Mouse (Mus musculus): ENCODE results near the gene Sdhaf1. TPM values are rescaled to one million over a fixed set of nuclear protein-coding genes. Genes with fewer than 3 reads are reported as not detected.
A peak's percentile ranks its signal among the peaks of the same experiment; 100 is the strongest.

The Sdhaf1 gene
- total and polyA plus RNA-seq, 2 experiments from 2014 or later, result 11.5 to 16.5 TPM

DNA sequence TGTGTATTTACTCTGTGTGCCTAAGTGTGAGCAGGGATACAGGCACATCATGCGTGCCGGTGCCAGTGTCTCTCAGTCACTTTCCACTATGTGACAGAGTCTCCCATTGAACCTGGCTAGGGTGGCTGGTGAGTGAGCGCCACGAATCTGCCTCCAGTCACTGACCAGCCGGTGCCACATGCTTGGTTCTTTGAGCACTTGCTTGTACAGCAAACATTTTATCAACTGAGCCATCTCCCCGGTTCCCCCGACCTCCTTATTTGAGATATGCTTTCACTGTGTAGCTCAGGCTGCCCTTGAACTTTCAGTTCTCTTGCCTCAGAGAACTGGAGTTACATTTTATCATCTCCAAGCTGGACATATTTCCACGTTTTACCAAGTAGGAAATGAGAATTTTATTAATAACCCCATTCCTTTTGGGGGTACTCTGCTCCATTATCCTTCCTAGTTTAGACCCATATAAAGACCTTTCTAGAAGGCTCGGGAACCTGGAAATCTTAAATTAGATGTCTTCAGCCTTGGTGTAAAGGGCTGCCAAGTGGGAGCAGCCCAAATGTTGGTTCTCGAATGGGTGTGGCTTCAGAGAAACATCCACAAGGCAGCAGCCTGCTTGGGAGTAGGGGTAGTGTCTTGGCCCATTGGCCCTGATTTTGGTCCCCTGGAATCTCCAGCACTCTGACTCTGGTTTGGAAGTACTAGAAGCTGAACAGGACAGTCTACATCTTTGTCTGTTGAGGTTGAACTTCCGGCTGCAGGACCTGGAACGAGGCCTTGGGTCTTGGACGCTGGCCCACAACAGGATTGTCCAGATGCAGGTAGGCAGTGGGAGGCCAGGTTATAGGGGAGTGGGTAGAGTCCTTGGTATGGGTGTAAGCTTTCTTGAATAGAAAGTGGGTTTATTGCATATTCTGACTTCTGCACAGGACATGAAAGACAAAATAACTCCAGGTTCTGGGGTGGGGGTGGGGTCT lies 7.9 kb downstream of the Sdhaf1 start:
- no peak overlapping the region for H3K4me3 ChIP-seq (ENCODE audit: low read depth, low read length)
- H3K9ac ChIP-seq (replicated peaks; ENCODE audit: low read length, poor library complexity, severe bottlenecking), result no peak overlapping the region
- no peak overlapping the region for H3K4me2 ChIP-seq (ENCODE audit: low read depth, low read length, poor library complexity, severe bottlenecking)
- H3K27ac ChIP-seq (ENCODE audit: low read depth, low read length), result no peak overlapping the region
- no peaks in the 10 kb centered on the region for H3K9me3 ChIP-seq (ENCODE audit: low read length)
- no peak for TF ChIP-seq CTCF (IDR thresholded peaks at IDR 0.05)
- ATAC-seq (ENCODE audit: low FRiP score) (no peak), DNase-seq (ENCODE audit: low spot score) (no peak)
- WGBS, result 81% methylated on average over 13 of the region's 13 CpGs
- no peaks in the 10 kb centered on the region for H3K27me3 ChIP-seq (ENCODE audit: insufficient read depth, low read length)
- 0 out of 2 replicates have a peak, but pooled peaks cover under 1% of the 10 kb centered on the region for H3K36me3 ChIP-seq (ENCODE audit: insufficient read depth, low read length)
- no peaks in the 10 kb centered on the region for H3K4me1 ChIP-seq (ENCODE audit: insufficient read depth, low read length)

DNA sequence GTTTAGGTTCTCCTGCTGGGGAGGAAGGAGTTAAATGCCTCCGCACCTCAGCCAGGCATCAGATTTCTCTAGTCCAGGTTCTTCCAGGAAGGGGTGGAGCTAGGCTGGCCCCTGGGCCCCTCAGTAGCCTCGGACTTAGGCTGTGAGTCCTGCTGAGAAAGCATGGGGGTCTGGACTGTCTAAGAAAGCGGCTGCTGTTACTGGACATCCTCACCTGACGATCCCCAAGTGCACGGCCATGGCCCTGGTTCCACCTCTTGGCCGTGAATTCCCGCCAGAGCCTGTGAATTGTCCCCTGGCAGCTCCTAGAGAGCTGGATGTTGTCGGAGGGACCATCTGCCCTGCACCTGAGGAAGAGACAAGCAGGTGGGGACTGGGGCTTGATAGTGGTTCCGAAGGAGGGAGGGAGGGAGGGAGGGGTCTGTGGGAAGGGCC lies 9.0 kb downstream of the Sdhaf1 start, which contains the start of gene Syne4:
Gene Syne4, plus strand, starts transcription at position 87 of the 435 bp plus-strand sequence.
- Histone ChIP-seq H3K27me3 (ENCODE audit: insufficient read depth, low read length) (no peaks in the 10 kb centered on the region), H3K4me2 (ENCODE audit: low read depth, low read length, poor library complexity, severe bottlenecking) (no peak within 1 kb of the TSS), H3K36me3 (ENCODE audit: insufficient read depth, low read length) (0 out of 2 replicates have a peak, but pooled peaks cover 7% of the 10 kb centered on the region), H3K4me3 (ENCODE audit: low read depth, low read length) (no peak within 1 kb of the TSS), H3K9ac (replicated peaks; ENCODE audit: low read length, poor library complexity, severe bottlenecking) (no peak within 1 kb of the TSS), H3K9me3 (ENCODE audit: low read length) (no peaks in the 10 kb centered on the region), H3K27ac (ENCODE audit: low read depth, low read length) (no peak within 1 kb of the TSS), H3K4me1 (ENCODE audit: insufficient read depth, low read length) (no peaks in the 10 kb centered on the region)
- TF ChIP-seq CTCF (IDR thresholded peaks at IDR 0.05), result no peak
- WGBS, result 8% methylated on average over 9 of the region's 9 CpGs
- ATAC-seq (ENCODE audit: low FRiP score), result no peak
- DNase-seq (ENCODE audit: low spot score), result no peak

DNA sequence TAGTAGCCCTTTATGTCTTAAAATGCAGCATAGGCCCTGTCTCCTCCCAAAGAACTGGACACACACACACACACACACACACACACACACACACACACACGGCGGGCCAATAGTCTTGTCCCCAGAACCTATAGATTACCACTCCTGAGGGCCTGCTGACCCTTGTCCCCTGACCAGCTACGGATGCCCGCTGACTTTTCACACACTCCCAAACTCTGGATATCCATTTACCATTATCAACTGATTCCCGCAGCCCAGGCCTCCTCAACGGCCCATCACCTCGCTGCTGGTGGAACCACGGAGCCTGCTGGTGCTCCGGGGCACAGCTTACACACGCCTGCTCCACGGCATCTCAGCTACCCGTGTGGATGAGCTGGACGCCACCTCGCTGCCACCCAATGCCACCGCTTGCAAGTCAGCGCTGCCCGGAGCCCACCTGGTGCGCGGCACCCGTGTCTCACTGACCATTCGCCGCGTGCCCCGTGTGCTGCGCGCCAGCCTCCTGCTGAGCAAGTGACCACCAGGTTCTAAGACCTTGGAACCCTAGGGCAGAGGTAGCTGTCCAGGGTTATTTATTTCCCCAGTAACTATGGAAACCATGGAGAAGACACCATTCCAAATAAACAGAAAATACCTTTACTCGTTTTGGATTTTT lies 9.9 kb downstream of the Sdhaf1 start:
- H3K9ac ChIP-seq (replicated peaks; ENCODE audit: low read length, poor library complexity, severe bottlenecking), result no peak overlapping the region
- no peak overlapping the region for H3K4me3 ChIP-seq (ENCODE audit: low read depth, low read length)
- H3K27ac ChIP-seq (ENCODE audit: low read depth, low read length), result no peak overlapping the region
- 0 out of 2 replicates have a peak, but pooled peaks cover 7% of the 10 kb centered on the region for H3K36me3 ChIP-seq (ENCODE audit: insufficient read depth, low read length)
- no peaks in the 10 kb centered on the region for H3K9me3 ChIP-seq (ENCODE audit: low read length)
- H3K27me3 ChIP-seq (ENCODE audit: insufficient read depth, low read length), result no peaks in the 10 kb centered on the region
- TF ChIP-seq CTCF (IDR thresholded peaks at IDR 0.05), result no peak
- 0 out of 2 replicates have a peak, but pooled peaks cover 4% of the 10 kb centered on the region for H3K4me1 ChIP-seq (ENCODE audit: insufficient read depth, low read length)
- no peak overlapping the region for H3K4me2 ChIP-seq (ENCODE audit: low read depth, low read length, poor library complexity, severe bottlenecking)
- ATAC-seq (ENCODE audit: low FRiP score) (no peak), DNase-seq (ENCODE audit: low spot score) (no peak)
- WGBS, result 50% methylated on average over 25 of the region's 27 CpGs

DNA sequence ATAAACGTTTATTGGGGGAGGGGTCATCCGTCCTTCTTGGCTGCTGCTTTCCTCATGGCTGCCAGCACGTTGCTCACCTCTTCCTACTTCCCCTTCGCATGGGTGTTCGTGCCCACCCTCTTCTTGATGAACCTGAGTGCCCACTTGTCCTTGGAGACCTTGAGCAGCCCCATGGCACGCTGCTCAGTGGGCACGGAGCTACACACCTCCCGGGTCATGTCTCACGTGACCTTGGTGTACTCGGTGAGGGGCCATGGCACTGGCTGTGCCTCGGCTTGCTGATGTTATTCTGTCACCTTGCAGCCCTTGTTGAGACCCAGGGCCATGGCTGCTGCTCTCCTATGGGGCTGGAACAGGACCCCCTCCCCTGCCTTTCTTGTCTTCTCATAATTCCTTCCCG lies 13.6 kb downstream of the Sdhaf1 start:
- WGBS, result 92% methylated on average over 12 of the region's 12 CpGs
- no peak overlapping the region for H3K4me2 ChIP-seq (ENCODE audit: low read depth, low read length, poor library complexity, severe bottlenecking)
- no peak for TF ChIP-seq CTCF (IDR thresholded peaks at IDR 0.05)
- no peak overlapping the region for H3K4me3 ChIP-seq (ENCODE audit: low read depth, low read length)
- no peak overlapping the region for H3K9ac ChIP-seq (replicated peaks; ENCODE audit: low read length, poor library complexity, severe bottlenecking)
- H3K9me3 ChIP-seq (ENCODE audit: low read length), result no peaks in the 10 kb centered on the region
- ATAC-seq (ENCODE audit: low FRiP score), result no peak
- H3K27ac ChIP-seq (ENCODE audit: low read depth, low read length), result no peak overlapping the region
- H3K4me1 ChIP-seq (ENCODE audit: insufficient read depth, low read length), result peaks cover 8% of the 10 kb centered on the region; the same call in 1 of the 2 replicates
- H3K27me3 ChIP-seq (ENCODE audit: insufficient read depth, low read length), result no peaks in the 10 kb centered on the region
- peaks cover 25% of the 10 kb centered on the region for H3K36me3 ChIP-seq (ENCODE audit: insufficient read depth, low read length)
- DNase-seq (ENCODE audit: low spot score), result no peak

DNA sequence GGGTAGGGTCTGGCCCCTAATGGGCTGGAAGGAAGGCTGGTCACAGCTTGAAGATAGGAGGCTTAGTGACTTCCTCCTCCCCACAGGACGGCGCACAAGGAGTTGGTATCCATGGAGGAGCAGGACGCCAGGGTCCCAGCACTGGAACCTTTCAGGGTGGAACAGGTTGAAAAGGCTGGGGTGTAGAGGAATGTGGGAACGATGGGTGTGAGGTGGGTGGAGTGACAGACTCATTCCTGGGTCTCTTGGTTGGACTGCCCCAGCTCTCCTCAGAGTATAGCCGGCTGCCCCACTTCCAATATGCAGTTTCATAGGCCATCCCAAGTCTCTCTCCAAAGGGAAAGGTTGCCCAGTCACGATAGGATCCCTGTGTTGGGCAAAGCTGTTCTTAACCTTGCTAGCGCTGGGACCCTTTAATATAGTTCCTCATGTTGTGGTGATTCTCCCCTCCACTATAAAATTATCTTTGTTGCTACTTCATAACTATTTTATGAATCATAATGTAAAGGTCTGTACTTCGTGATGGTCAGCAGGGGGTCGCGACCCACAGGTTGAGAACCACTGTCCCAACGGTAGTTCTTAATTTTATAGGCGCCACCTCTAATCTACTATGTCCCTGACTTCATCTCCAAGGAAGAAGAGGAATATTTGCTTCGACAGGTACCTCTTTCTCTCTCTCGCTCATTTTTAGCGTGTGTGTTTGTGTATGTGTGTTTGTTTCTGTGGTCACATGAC lies 14.1 kb downstream of the Sdhaf1 start:
- Histone ChIP-seq H3K4me1 (ENCODE audit: insufficient read depth, low read length) (peaks cover 8% of the 10 kb centered on the region; the same call in 1 of the 2 replicates), H3K9ac (replicated peaks; ENCODE audit: low read length, poor library complexity, severe bottlenecking) (peak overlapping the region; percentile 54), H3K9me3 (ENCODE audit: low read length) (no peaks in the 10 kb centered on the region), H3K36me3 (ENCODE audit: insufficient read depth, low read length) (peaks cover 25% of the 10 kb centered on the region), H3K27me3 (ENCODE audit: insufficient read depth, low read length) (no peaks in the 10 kb centered on the region), H3K4me2 (ENCODE audit: low read depth, low read length, poor library complexity, severe bottlenecking) (peak overlapping the region; percentile 78), H3K27ac (ENCODE audit: low read depth, low read length) (no peak overlapping the region), H3K4me3 (ENCODE audit: low read depth, low read length) (peak overlapping the region; percentile 55)
- DNase-seq (ENCODE audit: low spot score), result no peak
- no peak for TF ChIP-seq CTCF (IDR thresholded peaks at IDR 0.05)
- 69% methylated on average over 15 of the region's 15 CpGs for WGBS
- ATAC-seq (ENCODE audit: low FRiP score), result no peak

Measured in midbrain, postnatal 0 days (tissue).